Mouse (Mus musculus) embryonic fibroblast, embryonic 13.5 days (primary cell): Measurements from ENCODE around the gene Dmbt1.

ENCODE experiments used
- CTCF ChIP-seq: IDR thresholded peaks from 2 replicates; pipeline ENCODE4 v1.5.1; 2011; ENCODE audit warnings: mild to moderate bottlenecking, control low read depth, low read length, moderate library complexity, borderline replicate concordance; ENCODE audit not compliant: insufficient read depth
- POLR2A ChIP-seq: IDR thresholded peaks from 2 replicates; pipeline ENCODE4 v1.6.1; 2011; ENCODE audit warnings: low read depth, mild to moderate bottlenecking, control low read depth, low read length, moderate library complexity

DNA sequence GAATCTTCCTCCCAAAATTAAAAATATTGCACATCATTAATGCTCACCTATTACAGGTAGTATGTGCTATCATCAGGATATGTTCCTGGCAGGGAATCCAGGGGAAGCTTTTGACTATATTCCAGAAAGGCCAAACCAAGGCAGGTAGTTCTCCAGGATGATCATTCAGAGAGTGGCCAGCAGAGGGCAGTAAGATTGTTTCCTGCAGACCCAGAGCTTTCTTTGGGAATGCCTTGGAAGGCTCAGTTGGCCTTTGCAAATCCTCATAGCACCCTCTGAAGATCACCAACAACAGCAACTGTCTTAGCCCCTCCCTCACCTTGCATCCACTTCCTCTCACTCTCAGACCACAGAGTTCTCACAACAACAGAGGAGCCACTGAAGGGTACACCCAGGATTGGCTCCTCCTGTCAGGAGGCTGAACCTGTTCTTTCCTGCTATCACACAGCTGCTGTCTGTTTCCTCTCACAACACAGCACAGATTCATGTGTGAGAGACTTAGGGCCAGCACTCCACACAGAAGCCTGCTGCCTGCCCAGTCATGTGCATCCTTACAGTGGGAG, 23.0 kb downstream of the Dmbt1 start:
- no peak for TF ChIP-seq CTCF
- no peak for TF ChIP-seq POLR2A
